Mouse (Mus musculus): Measurements from ENCODE around the gene Atxn1. TPM values are rescaled to one million over a fixed set of nuclear protein-coding genes. Genes with fewer than 3 reads are reported as not detected.

The Atxn1 gene
- polyA plus RNA-seq, 1 experiment from 2014 or later, result 12.8 TPM

DNA sequence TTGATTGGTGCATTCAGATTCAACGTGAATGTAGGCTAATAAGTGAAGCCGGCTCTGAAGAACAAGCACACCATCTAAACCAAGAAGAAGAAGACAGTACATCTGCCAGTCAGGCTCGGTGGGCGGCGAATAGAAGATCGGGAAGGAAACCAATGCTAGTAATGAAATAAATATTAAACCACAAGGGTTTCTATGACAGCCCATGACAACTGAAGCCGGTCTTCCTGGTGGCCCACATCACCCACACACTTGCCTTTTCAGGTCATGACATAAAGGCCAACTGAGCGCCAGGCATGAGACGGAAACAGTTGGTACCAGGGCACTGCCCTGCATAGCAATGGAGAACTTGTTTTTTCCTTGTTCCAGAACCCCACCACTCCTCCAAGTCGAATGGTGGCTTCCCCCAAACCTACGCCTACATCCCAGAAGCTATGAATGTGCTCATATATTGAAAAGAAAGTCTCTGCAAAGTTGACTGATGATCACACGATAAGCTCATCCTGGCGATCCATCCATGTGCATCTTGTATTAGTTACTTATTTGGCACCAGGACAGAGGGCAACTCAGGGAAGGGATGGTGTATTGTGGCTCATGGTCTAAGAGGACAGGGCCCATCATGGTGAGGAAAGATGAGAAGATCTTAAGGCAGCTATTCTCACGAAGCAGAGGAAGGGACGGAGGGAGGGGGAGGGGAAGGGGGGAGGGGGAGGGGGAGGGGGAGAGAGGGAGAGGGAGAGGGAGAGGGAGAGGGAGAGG, 45.7 kb downstream of the Atxn1 start:
- H3K4me1 ChIP-seq, result peaks cover 25% of the 10 kb centered on the region; the same call in 1 of the 2 replicates
- H3K27ac ChIP-seq (replicated peaks), result no peak overlapping the region
- no peak overlapping the region for H3K4me3 ChIP-seq
- WGBS, result 92% methylated on average over 13 of the region's 15 CpGs
- no peaks in the 10 kb centered on the region for H3K9me3 ChIP-seq
- no peaks in the 10 kb centered on the region for H3K27me3 ChIP-seq
- H3K36me3 ChIP-seq, result no peaks in the 10 kb centered on the region
- ATAC-seq (replicated peaks), result no peak
- H3K9ac ChIP-seq (replicated peaks), result no peak overlapping the region
- H3K4me2 ChIP-seq (replicated peaks), result no peak overlapping the region

DNA sequence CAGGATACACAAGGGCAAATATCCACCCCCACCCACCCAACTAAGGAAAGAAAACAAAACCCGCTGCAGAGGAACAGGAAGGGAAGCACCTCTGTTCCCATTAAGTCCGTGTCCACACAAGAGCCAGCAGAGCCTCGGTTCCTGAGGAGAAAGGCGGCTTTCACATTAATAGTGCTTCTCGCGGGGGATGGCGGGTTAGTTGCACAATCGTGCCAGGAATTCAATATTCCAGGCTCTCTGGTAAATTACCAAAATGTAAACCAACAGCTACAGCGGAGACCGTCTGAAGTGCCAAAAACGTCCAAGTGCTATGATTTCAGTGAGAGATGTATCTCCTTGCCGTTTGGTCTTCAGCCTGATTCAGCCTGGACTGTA, 46.8 kb downstream of the Atxn1 start:
- Histone ChIP-seq H3K9ac (replicated peaks) (no peak overlapping the region), H3K9me3 (no peaks in the 10 kb centered on the region), H3K4me1 (peaks cover 25% of the 10 kb centered on the region; the same call in 1 of the 2 replicates), H3K4me3 (no peak overlapping the region), H3K27ac (replicated peaks) (no peak overlapping the region), H3K36me3 (no peaks in the 10 kb centered on the region), H3K4me2 (replicated peaks) (no peak overlapping the region), H3K27me3 (no peaks in the 10 kb centered on the region)
- no peak for ATAC-seq (replicated peaks)
- WGBS, result 62% methylated on average over 12 of the region's 12 CpGs

DNA sequence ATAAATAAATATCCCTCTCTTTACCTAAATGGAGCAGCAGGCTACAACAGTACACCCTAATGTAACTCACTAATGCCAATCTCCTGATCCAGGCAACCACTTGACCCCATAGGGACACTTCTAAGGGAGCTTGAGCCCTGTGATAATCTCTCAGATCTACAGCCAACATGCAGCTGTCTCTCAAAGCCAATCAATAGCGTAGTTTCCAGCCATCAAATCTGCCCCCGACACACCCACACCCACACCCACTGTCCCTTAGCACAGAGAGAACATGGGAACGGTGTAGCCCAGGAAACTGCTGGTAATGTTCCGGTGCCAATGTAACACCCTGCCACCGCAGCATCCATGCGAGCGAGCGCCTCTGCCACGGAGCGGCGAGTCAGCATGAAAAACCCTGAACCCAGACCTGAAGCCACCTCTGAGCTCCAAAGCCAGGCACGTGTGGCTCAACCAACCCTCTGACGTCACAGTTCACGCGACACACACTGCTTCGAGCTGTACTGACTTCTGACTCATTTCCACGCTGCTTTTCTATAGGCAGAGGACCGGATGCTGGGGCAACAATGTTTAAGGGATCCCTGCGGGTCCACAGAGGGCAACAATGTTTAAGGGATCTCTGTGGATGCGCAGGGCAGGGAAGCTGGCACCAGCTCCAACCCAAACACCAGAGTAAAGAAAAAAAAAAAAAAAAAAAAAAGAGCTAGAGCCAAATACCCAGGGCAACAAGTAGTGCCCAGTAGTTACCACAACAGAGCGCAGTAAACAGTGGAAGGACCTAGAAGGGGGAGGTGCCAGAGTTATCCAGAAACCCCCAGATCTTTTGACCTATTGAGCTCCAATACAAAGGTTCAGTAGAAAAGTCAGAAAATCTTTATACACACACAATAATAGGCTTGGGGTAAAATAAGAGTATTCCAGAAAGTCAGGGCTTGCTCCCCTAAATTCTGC, 47.5 kb downstream of the Atxn1 start:
- no peak for ATAC-seq (replicated peaks)
- H3K4me2 ChIP-seq (replicated peaks), result no peak overlapping the region
- no peaks in the 10 kb centered on the region for H3K9me3 ChIP-seq
- H3K4me1 ChIP-seq, result peaks cover 25% of the 10 kb centered on the region; the same call in 1 of the 2 replicates
- H3K27ac ChIP-seq (replicated peaks), result no peak overlapping the region
- 91% methylated on average over 21 of the region's 21 CpGs for WGBS
- H3K9ac ChIP-seq (replicated peaks), result no peak overlapping the region
- no peak overlapping the region for H3K4me3 ChIP-seq
- H3K27me3 ChIP-seq, result no peaks in the 10 kb centered on the region
- H3K36me3 ChIP-seq, result no peaks in the 10 kb centered on the region

DNA sequence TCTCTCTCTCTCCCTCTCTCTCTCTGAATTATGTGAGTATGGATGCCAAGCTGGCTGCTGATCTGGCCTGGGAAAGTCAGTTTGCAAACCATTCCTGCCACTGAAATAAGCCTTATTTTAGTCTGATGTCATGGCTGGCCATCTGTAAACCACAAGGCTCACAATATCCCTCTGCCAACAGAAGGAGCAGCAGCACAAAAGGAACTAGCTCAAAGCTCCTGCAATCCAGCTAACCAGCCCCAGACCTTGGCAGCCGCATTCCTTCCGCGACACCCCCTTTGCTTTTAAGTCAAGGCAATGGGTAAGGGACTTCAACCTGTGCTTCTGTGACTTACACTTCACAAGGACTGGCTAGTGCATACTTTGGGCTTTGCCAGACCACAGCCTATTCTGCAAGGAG, 48.9 kb downstream of the Atxn1 start:
- 0 out of 2 replicates have a peak, but pooled peaks have one; percentile 53 for ATAC-seq (replicated peaks)

DNA sequence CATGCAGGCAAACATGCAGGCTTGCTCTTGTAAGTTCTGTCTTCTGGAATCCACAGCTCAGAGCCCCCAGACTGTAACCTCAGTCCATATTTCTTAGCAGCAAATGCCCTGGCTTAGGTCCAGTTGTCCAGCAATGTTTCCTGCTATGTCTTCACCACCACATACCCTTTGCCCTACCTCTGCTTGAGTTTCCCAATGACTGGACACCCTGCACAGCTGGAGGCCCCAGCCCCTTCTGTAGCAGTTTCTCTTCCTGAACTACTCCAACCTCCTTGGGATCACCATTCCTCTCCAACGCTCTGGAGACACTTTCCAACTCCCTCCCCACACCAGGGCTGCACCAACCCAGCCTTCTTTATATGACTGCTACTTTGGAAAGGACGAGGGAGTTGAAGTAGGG, 49.8 kb downstream of the Atxn1 start:
- no peaks in the 10 kb centered on the region for H3K9me3 ChIP-seq
- no peak overlapping the region for H3K4me3 ChIP-seq
- 85% methylated on average over 2 of the region's 2 CpGs for WGBS
- H3K27ac ChIP-seq (replicated peaks), result no peak overlapping the region
- H3K4me1 ChIP-seq, result peaks cover 21% of the 10 kb centered on the region; the same call in 1 of the 2 replicates
- no peaks in the 10 kb centered on the region for H3K27me3 ChIP-seq
- no peaks in the 10 kb centered on the region for H3K36me3 ChIP-seq
- H3K9ac ChIP-seq (replicated peaks), result no peak overlapping the region
- H3K4me2 ChIP-seq (replicated peaks), result no peak overlapping the region
- ATAC-seq (replicated peaks), result no peak

More for the DNA sequence above, 48.9 kb downstream of the Atxn1 start:
- peaks cover 21% of the 10 kb centered on the region; the same call in 1 of the 2 replicates for H3K4me1 ChIP-seq
- no peaks in the 10 kb centered on the region for H3K27me3 ChIP-seq
- 84% methylated on average over 3 of the region's 3 CpGs for WGBS
- no peak overlapping the region for H3K9ac ChIP-seq (replicated peaks)
- H3K4me2 ChIP-seq (replicated peaks), result no peak overlapping the region
- no peak overlapping the region for H3K4me3 ChIP-seq
- no peaks in the 10 kb centered on the region for H3K9me3 ChIP-seq
- H3K27ac ChIP-seq (replicated peaks), result 0 out of 2 replicates have a peak overlapping the region, but pooled peaks have one; percentile 47
- H3K36me3 ChIP-seq, result no peaks in the 10 kb centered on the region

DNA sequence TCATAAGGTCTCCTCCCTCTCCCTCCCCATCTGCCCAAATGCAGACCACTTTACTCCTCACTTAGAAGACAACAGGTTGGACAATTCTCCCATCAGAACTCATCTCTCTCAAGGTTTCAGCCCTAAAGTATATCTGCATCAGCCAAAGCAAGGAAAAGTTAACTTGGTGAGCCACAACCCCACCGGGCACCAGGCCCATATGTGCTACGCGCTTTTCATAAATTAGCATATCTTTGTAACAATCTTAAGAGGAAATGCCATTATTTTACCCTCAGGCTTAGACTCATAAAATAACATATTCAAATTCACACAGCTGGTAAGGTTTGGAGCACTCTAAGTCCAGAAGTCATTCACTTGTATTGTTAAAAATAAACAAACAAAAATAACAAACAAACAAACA, 50.7 kb downstream of the Atxn1 start:
- Histone ChIP-seq H3K27ac (replicated peaks) (no peak overlapping the region), H3K9ac (replicated peaks) (no peak overlapping the region), H3K4me3 (no peak overlapping the region), H3K27me3 (no peaks in the 10 kb centered on the region), H3K4me2 (replicated peaks) (no peak overlapping the region), H3K9me3 (no peaks in the 10 kb centered on the region), H3K36me3 (no peaks in the 10 kb centered on the region), H3K4me1 (peaks cover 21% of the 10 kb centered on the region; the same call in 1 of the 2 replicates)
- ATAC-seq (replicated peaks), result no peak
- WGBS, result 76% methylated on average over 3 of the region's 3 CpGs

DNA sequence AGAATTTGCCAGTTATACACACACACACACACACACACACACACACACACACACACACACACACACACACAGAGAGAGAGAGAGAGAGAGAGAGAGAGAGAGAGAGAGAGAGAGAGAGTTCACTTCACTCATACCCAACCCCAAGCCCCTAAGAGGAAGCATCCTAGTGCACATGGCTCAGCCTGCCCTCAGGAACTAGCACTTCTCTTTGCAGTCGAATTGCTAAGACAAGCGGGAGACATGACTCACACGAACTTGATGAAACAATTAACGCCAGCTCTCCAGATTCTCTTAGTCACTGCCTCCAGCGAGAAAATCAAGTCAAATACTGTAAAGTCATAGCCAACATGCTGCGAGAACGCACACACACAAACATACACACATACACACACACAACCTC, 53.0 kb downstream of the Atxn1 start:
- Histone ChIP-seq H3K27me3 (no peaks in the 10 kb centered on the region), H3K4me3 (no peak overlapping the region), H3K36me3 (no peaks in the 10 kb centered on the region), H3K4me1 (peaks cover 24% of the 10 kb centered on the region), H3K9ac (replicated peaks) (no peak overlapping the region), H3K27ac (replicated peaks) (no peak overlapping the region), H3K9me3 (no peaks in the 10 kb centered on the region), H3K4me2 (replicated peaks) (no peak overlapping the region)
- 75% methylated on average over 7 of the region's 7 CpGs for WGBS
- ATAC-seq (replicated peaks), result no peak

DNA sequence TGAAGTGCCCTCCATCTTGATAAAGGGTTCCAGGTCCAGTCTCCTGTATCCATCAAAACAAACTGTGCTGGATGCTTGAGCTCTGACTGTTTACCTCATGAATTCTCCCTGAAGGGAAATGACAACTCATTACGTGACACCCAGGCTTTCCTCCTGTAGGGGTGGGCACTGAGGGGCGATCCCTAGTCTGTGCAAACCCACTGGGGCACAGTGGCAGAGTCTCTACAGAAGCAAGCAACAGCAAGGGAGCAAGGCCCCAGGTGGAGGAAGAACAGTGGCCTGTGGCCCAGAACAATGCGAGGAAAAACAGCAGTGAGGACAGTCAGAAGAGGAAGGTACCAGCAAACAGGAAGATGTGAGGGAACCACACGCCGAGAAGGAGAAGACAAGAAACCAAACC, 53.7 kb downstream of the Atxn1 start:
- Histone ChIP-seq H3K4me2 (replicated peaks) (no peak overlapping the region), H3K27ac (replicated peaks) (no peak overlapping the region), H3K9ac (replicated peaks) (no peak overlapping the region), H3K4me3 (no peak overlapping the region), H3K27me3 (no peaks in the 10 kb centered on the region), H3K4me1 (peaks cover 25% of the 10 kb centered on the region), H3K36me3 (no peaks in the 10 kb centered on the region), H3K9me3 (no peaks in the 10 kb centered on the region)
- 90% methylated on average over 5 of the region's 5 CpGs for WGBS
- ATAC-seq (replicated peaks), result no peak

DNA sequence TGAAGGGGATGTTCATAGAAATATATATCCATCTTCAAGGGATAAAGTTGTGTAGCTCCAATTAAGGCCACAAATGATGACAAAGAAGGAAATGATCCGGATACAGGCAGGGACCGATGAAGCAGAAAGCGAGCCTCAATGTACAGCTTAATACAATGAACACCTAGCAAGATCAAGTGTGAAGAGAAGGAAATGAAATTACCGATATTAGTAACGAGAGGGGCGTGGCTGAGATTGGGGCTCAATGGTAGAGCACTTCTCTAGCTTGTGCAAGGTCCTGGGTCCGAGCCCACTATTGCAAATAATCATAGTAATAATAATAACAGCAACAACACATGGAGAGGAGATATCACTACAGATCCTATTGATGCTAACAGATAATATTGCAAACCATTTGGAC, 54.5 kb downstream of the Atxn1 start:
- Histone ChIP-seq H3K9me3 (no peaks in the 10 kb centered on the region), H3K4me2 (replicated peaks) (no peak overlapping the region), H3K9ac (replicated peaks) (no peak overlapping the region), H3K27ac (replicated peaks) (no peak overlapping the region), H3K36me3 (no peaks in the 10 kb centered on the region), H3K27me3 (no peaks in the 10 kb centered on the region), H3K4me1 (peaks cover 19% of the 10 kb centered on the region), H3K4me3 (no peak overlapping the region)
- 75% methylated on average over 7 of the region's 7 CpGs for WGBS
- no peak for ATAC-seq (replicated peaks)

DNA sequence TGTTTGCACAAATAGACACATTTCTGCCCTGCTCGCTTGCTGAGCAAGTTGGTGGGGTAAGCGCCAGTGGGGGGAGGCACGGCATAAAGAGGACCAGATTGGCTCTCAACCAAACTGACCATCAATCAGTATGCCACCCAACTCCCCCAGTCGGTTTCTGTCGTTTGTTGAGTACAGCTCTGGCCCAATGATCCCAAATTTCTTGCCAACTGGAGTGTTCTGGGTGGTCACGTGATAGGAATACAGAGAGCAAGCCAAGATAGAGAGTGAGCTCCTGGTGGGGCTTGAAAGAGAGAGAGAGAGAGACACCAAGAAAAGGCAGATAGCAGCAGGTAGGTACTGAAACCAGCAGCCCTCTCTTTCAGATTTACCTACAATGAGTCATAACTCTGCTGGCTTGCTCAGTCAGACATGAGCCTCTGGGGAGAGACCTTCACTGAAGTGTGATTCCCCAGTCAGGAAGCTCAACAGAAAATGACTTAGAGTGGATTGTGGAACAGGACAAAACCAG, 57.6 kb downstream of the Atxn1 start:
- WGBS, result 64% methylated on average over 6 of the region's 6 CpGs

DNA sequence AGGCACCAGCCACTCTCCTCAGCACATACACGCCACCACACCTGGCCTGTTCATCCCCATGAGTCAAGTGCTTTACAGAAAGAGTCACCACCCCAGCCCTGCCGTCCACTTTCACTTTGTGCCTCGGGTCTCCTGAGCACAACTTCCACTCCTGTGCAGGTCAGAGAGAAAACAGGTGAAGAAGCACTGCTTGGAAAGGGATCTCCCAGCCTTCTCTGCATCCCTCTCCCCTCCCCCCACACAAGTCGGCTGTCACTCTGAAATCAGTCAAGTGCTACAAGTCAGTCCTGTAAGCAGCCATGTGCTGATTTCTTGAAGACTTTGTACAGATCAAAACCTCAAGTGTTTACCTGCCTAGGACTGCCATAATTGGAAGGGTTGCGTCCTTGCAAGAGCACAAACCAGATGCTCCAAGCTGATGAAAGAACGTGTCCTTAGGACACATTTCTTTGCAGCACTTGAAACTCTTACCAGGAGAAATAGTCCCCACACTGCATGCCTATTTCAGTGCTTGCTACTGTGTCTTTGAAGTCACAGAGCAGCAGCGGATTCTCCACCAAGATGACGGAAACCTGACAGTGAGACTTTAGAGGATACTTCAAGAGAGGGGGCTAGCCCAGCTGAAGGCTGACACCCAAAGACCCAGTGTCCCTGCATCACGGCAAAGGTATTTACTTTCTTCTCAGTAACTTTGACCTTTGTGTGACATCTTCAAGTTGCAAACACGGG, 58.2 kb downstream of the Atxn1 start:
- H3K27me3 ChIP-seq, result no peaks in the 10 kb centered on the region
- H3K36me3 ChIP-seq, result no peaks in the 10 kb centered on the region
- no peaks in the 10 kb centered on the region for H3K9me3 ChIP-seq
- H3K4me3 ChIP-seq, result no peak overlapping the region
- H3K9ac ChIP-seq (replicated peaks), result no peak overlapping the region
- ATAC-seq (replicated peaks), result no peak
- WGBS, result 71% methylated on average over 10 of the region's 10 CpGs
- H3K4me1 ChIP-seq, result peaks cover 24% of the 10 kb centered on the region
- H3K4me2 ChIP-seq (replicated peaks), result no peak overlapping the region
- H3K27ac ChIP-seq (replicated peaks), result no peak overlapping the region

More for the DNA sequence above, 57.6 kb downstream of the Atxn1 start:
- ATAC-seq (replicated peaks), result 0 out of 2 replicates have a peak, but pooled peaks have one; percentile 48
- no peaks in the 10 kb centered on the region for H3K9me3 ChIP-seq
- no peak overlapping the region for H3K27ac ChIP-seq (replicated peaks)
- no peaks in the 10 kb centered on the region for H3K27me3 ChIP-seq
- H3K4me1 ChIP-seq, result peaks cover 24% of the 10 kb centered on the region
- H3K4me2 ChIP-seq (replicated peaks), result no peak overlapping the region
- no peak overlapping the region for H3K9ac ChIP-seq (replicated peaks)
- no peak overlapping the region for H3K4me3 ChIP-seq
- no peaks in the 10 kb centered on the region for H3K36me3 ChIP-seq

All from forebrain, embryonic 15.5 days (tissue).